Mouse (Mus musculus) heart, adult 18-20 months (tissue): ENCODE measurements around the gene Selenom. TPM values are rescaled to one million over a fixed set of nuclear protein-coding genes. Genes with fewer than 3 reads are reported as not detected.

ENCODE experiments used
- DNase-seq, 2 experiments: peaks; one replicate each; pipeline ENCODE4 v3.0.0; 2021 to 2022; ENCODE audit warnings: mixed read lengths in 1 of 2
- total RNA-seq, 2 experiments: library from RNA; stranded (reverse); gene quantifications; 2 replicates each; pipeline ENCODE4 v1.2.3; 2021

Selenom gene
- total RNA-seq, 2 experiments from 2014 or later: 39.8 to 40.3 TPM

DNA sequence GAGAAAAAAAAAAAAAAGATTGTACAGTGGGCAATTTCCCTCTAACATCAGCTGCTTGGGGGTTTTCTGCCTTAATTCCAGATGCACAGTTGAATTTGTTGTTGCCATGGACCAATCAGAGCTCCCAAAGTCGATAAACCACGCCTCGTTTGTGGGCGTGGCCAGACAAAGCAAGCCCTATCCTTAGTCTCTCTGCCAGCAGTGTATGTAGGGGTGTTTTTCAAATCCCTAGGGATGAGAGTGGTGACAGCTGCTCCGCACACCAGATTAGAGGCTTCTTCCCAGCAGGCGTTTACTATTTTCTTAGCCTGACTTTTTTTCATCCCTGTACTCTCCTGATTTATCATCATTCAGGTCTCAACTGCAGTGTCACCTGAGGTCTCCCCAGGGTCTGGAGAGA, 33.5 kb downstream of the Selenom start:
- peak in 1 of 2 experiments; percentile 50 for DNase-seq

GRCm38 (mm10) chr11:3548564-3549295, 34.2 kb downstream of the Selenom start:
- no peak for DNase-seq

DNA sequence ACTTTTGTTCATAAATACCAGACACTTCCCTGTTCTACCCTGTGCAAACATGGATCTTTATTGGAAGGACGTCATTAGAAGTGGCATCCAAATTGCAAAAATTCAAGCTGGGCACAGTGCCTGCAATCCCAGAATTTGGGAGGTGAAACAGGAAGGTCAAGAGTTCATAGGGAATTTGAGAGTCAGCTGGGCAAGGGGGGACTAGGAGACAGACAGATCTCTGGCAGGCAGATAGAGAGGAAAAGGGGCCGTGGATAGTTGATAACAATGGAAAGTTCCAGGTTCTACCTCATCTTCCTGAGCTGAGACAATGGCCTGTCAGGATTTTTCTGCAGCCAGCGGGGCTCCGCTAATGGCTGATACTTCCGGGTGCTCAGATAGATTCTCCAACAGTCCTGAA, 35.3 kb downstream of the Selenom start:
- peak in 1 of 2 experiments; percentile 52 for DNase-seq

- DNase-seq: no peak
Observed at GRCm38 (mm10) chr11:3554976-3555375, 40.5 kb downstream of the Selenom start.

DNA sequence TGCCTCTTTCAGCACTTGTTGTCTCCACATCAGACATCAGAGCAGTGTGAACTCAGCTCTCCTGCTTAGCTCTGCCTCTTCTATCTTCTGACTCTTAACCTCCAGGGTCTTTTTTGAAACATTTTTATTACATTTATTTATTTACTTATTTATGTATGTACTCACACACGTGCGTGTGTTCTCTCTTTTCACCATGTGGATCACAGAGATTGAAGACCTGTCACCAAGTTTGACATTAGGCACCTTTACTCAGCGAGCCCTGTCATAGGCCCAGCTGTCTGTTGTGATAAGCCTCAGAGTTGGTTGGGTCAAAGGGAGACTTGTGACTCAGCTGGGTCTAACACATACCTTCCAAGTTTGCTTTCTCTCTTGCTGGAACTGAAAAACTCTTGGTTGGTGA, 43.4 kb downstream of the Selenom start:
- DNase-seq: no peak

DNA sequence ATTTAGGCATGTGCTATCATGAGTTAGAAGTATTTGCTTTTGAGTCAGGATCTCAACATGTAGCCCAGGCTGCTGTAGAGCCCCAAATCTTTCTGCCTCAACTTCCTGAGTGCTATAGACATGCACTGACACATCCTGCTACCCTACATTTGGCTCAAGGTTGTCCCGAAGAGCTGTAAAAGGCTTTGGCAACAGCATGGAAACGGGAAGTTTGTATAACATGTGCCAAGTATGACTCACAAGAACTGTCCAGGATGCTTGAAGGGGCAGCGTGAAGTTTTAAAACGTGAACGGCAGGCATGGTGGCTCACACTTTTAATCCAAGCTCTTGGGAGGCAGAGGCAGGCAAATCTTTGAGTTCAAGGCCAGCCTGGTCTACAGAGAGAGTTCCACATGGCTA, 45.7 kb downstream of the Selenom start:
- peak; percentile 50 to 71 for DNase-seq

GRCm38 (mm10) chr11:3563853-3564252, 49.4 kb downstream of the Selenom start:
- no peak for DNase-seq

- DNase-seq: peak in 1 of 2 experiments; percentile 51
Observed at GRCm38 (mm10) chr11:3564451-3564850, 50.0 kb downstream of the Selenom start.

GRCm38 (mm10) chr11:3566018-3566417, 51.5 kb downstream of the Selenom start:
- DNase-seq: no peak

Other genes with a start within 250 kb of the Selenom start
- gene Drg1, start 248.3 kb upstream of the Selenom start, total RNA-seq: 10 to 100 TPM; 60.1 to 70.5 TPM
- gene Patz1, start 225.8 kb upstream of the Selenom start, total RNA-seq: 10 to 100 TPM; 19.4 to 23.1 TPM
- gene Pik3ip1, start 184.3 kb upstream of the Selenom start, total RNA-seq: 10 to 100 TPM; 45.2 to 51.2 TPM
- gene Limk2, start 105.5 kb upstream of the Selenom start, total RNA-seq: 10 to 100 TPM; 15.1 to 17.0 TPM
- gene Rnf185, start 62.3 kb upstream of the Selenom start, total RNA-seq: 10 to 100 TPM; 20.2 to 23.1 TPM
- under 1 TPM; 0.10 to 0.13 TPM for gene Pla2g3, start 26.4 kb upstream of the Selenom start, total RNA-seq
- gene Inpp5j, start 9.9 kb upstream of the Selenom start, total RNA-seq: 10 to 100 TPM; 16.7 to 18.2 TPM
- gene Smtn, start 25.9 kb downstream of the Selenom start, total RNA-seq: 100 to 1,000 TPM; 139 to 154 TPM
- 10 to 100 TPM; 16.8 to 20.7 TPM for gene Morc2a, start 134.5 kb downstream of the Selenom start, total RNA-seq